Mouse (Mus musculus) heart, embryonic 12.5 days (tissue): ENCODE measurements around the gene Cnot3. TPM values are rescaled to one million over a fixed set of nuclear protein-coding genes. Genes with fewer than 3 reads are reported as not detected.
"Not testable (repeated sequence)": the region's sequence is repeated elsewhere in the genome, so short reads cannot be mapped to it uniquely, and the experiment has no call there.

ENCODE experiments used
- ATAC-seq: fragments of 200-750 bp; cut with Nextera tagmentation; 2 replicates; pipeline ENCODE4 v1.8.0; 2017; ENCODE audit warnings: moderate TSS enrichment, moderate library complexity; ENCODE audit not compliant: insufficient number of reproducible peaks, low FRiP score
- H3K27ac ChIP-seq: fragments of 300-500 bp; sonication (generic); 2 replicates; pipeline ENCODE4 v1.5.1; 2016; ENCODE audit warnings: mild to moderate bottlenecking, moderate library complexity; ENCODE audit not compliant: poor library complexity, severe bottlenecking
- H3K27me3 ChIP-seq: fragments of 300-500 bp; sonication (generic); replicated peaks from 2 replicates; pipeline ENCODE4 v1.6.1; 2016; ENCODE audit warnings: mild to moderate bottlenecking, moderate library complexity
- H3K36me3 ChIP-seq: fragments of 300-500 bp; sonication (generic); 2 replicates; pipeline ENCODE4 v1.6.1; 2016; ENCODE audit warnings: mild to moderate bottlenecking, moderate library complexity
- H3K4me1 ChIP-seq: fragments of 300-500 bp; sonication (generic); replicated peaks from 2 replicates; pipeline ENCODE4 v1.6.1; 2016; ENCODE audit warnings: mild to moderate bottlenecking
- H3K4me2 ChIP-seq: fragments of 300-500 bp; sonication (generic); 2 replicates; pipeline ENCODE4 v1.6.1; 2016; ENCODE audit warnings: mild to moderate bottlenecking, moderate library complexity
- H3K4me3 ChIP-seq: fragments of 300-500 bp; sonication (generic); 2 replicates; pipeline ENCODE4 v1.5.1; 2016; ENCODE audit warnings: mild to moderate bottlenecking
- H3K9ac ChIP-seq: fragments of 300-500 bp; sonication (generic); 2 replicates; pipeline ENCODE4 v1.6.1; 2016; ENCODE audit warnings: mild to moderate bottlenecking, moderate library complexity
- H3K9me3 ChIP-seq: fragments of 300-500 bp; sonication (generic); replicated peaks from 2 replicates; pipeline ENCODE4 v1.6.1; 2016; ENCODE audit warnings: mild to moderate bottlenecking, moderate library complexity
- WGBS: fragments of 180-500 bp; shearing (Covaris S2); methylation state at CpG from one replicate; pipeline ENCODE4 v1.1.7; 2016; 5-methylcytosine and 5-hydroxymethylcytosine counted together
- polyA plus RNA-seq: library from polyadenylated mRNA; unstranded; fragments of >200 nt; fragmentation: Nextera tagmentation; extraction: Ambion mirVana; gene quantifications from 2 replicates; pipeline ENCODE4 v1.2.1, GENCODE M21; 2016

Gene Cnot3
- polyA plus RNA-seq, 1 experiment from 2014 or later, result 41.9 TPM

GRCm38 (mm10) chr7:3683908-3684550 lies 39.0 kb downstream of the Cnot3 start:
- Histone ChIP-seq H3K27ac (no peak overlapping the region), H3K27me3 (no peaks in the 10 kb centered on the region), H3K4me1 (no peaks in the 10 kb centered on the region), H3K36me3 (peaks cover 61% of the 10 kb centered on the region), H3K9ac (no peak overlapping the region), H3K9me3 (no peaks in the 10 kb centered on the region), H3K4me2 (no peak overlapping the region), H3K4me3 (no peak overlapping the region)
- no peak for ATAC-seq
- 82% methylated on average over 10 of the region's 10 CpGs for WGBS

- Histone ChIP-seq H3K9ac (no peak overlapping the region), H3K27me3 (no peaks in the 10 kb centered on the region), H3K4me1 (no peaks in the 10 kb centered on the region), H3K4me2 (no peak overlapping the region), H3K9me3 (no peaks in the 10 kb centered on the region), H3K27ac (no peak overlapping the region), H3K36me3 (peaks cover 64% of the 10 kb centered on the region), H3K4me3 (no peak overlapping the region)
- no peak for ATAC-seq
- WGBS, result 86% methylated on average over 8 of the region's 8 CpGs
Measured at GRCm38 (mm10) chr7:3684698-3685097, 39.6 kb downstream of the Cnot3 start.

- no peak overlapping the region for H3K4me2 ChIP-seq
- no peak overlapping the region for H3K27ac ChIP-seq
- H3K9ac ChIP-seq, result no peak overlapping the region
- H3K27me3 ChIP-seq, result no peaks in the 10 kb centered on the region
- no peak for ATAC-seq
- peaks cover 66% of the 10 kb centered on the region for H3K36me3 ChIP-seq
- no peaks in the 10 kb centered on the region for H3K9me3 ChIP-seq
- H3K4me3 ChIP-seq, result no peak overlapping the region
- no peaks in the 10 kb centered on the region for H3K4me1 ChIP-seq
- 79% methylated on average over 31 of the region's 31 CpGs for WGBS
Measured at GRCm38 (mm10) chr7:3685400-3686187, 40.5 kb downstream of the Cnot3 start.

DNA sequence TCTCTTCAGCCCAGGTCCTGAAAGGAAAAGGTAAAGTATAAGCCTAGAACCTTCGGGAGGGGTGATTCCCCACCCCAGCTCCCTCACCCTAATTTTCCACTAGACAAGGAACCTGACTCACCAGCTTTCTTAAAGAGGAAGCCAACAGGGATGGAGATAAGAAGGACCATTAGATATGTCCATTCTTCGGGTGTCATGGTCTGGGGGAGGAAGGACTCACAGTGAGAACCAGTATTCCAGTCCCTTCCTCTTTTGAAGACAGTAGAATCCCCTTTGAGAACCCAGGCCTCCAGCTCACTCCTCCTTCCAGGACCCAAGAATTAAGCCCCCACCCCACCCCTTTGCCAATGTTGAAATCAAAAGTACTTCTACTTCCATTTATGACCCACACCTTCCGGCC lies 46.9 kb downstream of the Cnot3 start:
- H3K9me3 ChIP-seq, result no peaks in the 10 kb centered on the region
- no peak overlapping the region for H3K27ac ChIP-seq
- peak overlapping the region; percentile 78 for H3K4me2 ChIP-seq
- H3K9ac ChIP-seq, result peak overlapping the region; percentile 88
- peaks cover 31% of the 10 kb centered on the region for H3K36me3 ChIP-seq
- H3K4me3 ChIP-seq, result peak overlapping the region; percentile 73
- no peak for ATAC-seq
- H3K27me3 ChIP-seq, result no peaks in the 10 kb centered on the region
- WGBS, result 37% methylated on average over 3 of the region's 3 CpGs
- peaks cover 24% of the 10 kb centered on the region for H3K4me1 ChIP-seq

DNA sequence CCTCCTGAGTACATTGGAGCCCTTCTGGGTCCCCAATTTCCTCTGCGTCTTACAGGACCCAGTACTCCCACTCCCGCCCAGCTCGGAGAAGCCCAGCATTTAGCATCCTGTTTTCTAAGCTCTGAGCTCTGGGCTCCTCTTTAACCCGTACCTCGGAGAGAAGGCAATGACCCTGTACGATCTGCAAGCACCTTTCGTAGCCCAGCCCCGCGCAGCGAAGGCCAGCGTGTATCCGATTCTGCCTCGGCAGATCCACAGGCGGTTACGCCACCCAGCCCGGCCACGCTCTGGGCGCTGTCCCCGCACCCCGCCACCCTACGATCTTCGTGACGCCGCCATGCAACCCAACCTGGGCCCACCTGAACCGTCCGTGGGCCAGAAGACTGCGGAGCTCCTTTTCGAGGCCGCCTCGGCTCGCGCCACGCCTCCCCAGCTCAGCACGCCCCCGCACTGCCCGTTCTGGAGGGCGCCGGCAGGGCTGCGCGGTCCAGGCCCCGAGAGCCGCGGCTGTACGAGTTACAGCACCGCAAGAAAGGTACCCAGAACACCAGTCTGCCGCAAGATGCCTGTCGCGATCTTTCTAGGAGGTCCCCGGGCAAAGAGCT lies 47.4 kb downstream of the Cnot3 start, which contains the start of gene Tsen34:
Gene Tsen34 (plus strand): TSS at position 482 of the 605 bp plus-strand sequence.
- peaks cover 30% of the 10 kb centered on the region for H3K36me3 ChIP-seq
- peaks cover 24% of the 10 kb centered on the region for H3K4me1 ChIP-seq
- peak within 1 kb of the TSS; percentile 78 for H3K4me2 ChIP-seq
- H3K9ac ChIP-seq, result peak within 1 kb of the TSS; percentile 88
- peak within 1 kb of the TSS; percentile 73 for H3K4me3 ChIP-seq
- ATAC-seq, result peak; percentile 58; the same call in 1 of the 2 replicates
- peak within 1 kb of the TSS; percentile 95 for H3K27ac ChIP-seq
- H3K9me3 ChIP-seq, result no peaks in the 10 kb centered on the region
- under 1% methylated on average over 49 of the region's 49 CpGs for WGBS
- no peaks in the 10 kb centered on the region for H3K27me3 ChIP-seq

- peak within 1 kb of the TSS; percentile 95 for H3K27ac ChIP-seq
- H3K9me3 ChIP-seq, result no peaks in the 10 kb centered on the region
- H3K27me3 ChIP-seq, result no peaks in the 10 kb centered on the region
- WGBS, result under 1% methylated on average over 55 of the region's 55 CpGs
- ATAC-seq, result peak; percentile 87
- peaks cover 24% of the 10 kb centered on the region for H3K4me1 ChIP-seq
- H3K4me3 ChIP-seq, result peak within 1 kb of the TSS; percentile 73
- peaks cover 32% of the 10 kb centered on the region for H3K36me3 ChIP-seq
- peak within 1 kb of the TSS; percentile 88 for H3K9ac ChIP-seq
- H3K4me2 ChIP-seq, result peak within 1 kb of the TSS; percentile 78
Measured at GRCm38 (mm10) chr7:3692987-3693808, 48.1 kb downstream of the Cnot3 start, which contains the start of gene Mboat7. TSS of gene Mboat7 (minus strand) at chr7:3693523.

DNA sequence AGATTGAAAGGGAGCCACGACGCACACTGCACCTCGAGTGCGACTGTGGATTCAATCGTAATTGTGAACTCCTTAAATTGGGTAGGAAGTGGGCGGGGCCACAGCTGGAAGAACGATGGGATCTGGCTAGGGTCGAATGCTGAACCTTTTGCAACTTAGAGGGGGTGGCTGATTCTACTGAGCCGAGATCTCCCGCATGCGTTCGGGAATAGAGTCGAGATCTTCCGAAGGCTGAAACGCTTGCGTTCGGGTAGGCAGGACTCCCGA lies 48.7 kb downstream of the Cnot3 start:
- peak overlapping the region; percentile 73 for H3K4me3 ChIP-seq
- H3K4me2 ChIP-seq, result peak overlapping the region; percentile 78
- H3K9ac ChIP-seq, result peak overlapping the region; percentile 88
- peaks cover 24% of the 10 kb centered on the region for H3K4me1 ChIP-seq
- no peaks in the 10 kb centered on the region for H3K27me3 ChIP-seq
- WGBS, result under 1% methylated on average over 18 of the region's 18 CpGs
- no peaks in the 10 kb centered on the region for H3K9me3 ChIP-seq
- peaks cover 34% of the 10 kb centered on the region for H3K36me3 ChIP-seq
- ATAC-seq, result no peak
- H3K27ac ChIP-seq, result peak overlapping the region; percentile 95

DNA sequence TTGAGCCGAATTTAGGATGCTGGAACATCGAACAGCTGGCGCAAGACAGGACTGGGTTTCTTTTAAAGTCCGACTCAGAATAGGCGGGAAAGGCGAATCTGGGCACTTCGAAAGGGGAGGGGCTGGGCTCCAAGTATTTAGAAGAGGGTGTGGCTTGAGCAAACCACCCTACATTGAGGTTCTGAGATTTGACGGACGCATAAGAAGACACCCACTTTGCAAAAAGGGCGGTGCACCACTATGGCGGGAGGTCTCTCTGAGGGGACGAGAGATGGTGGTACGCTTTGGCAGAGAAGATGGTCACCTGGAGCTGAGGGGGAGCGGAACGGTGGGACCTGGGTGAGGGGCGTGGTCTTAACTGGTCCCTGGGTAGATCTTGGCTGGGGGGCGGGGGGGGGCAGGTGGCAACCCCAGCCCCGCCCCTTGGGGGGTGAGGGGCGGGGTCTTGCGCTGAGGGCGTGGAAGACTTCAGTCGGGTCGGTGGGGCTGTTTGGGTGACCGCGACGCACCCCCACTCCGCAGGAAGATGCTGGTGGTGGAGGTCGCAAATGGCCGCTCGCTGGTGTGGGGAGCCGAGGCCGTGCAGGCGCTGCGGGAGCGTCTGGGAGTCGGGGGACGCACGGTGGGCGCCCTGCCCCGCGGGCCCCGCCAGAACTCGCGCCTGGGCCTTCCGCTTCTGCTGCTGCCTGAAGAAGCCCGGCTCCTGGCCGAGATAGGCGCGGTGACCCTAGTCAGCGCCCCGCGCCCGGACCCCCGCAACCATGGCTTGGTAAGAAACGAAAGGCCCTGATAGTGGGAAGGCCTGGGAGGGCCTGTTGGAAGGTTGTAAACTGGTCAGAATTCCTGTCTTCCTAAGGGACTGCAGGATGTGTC lies 49.2 kb downstream of the Cnot3 start:
- H3K4me2 ChIP-seq, result peak overlapping the region; percentile 78
- no peaks in the 10 kb centered on the region for H3K9me3 ChIP-seq
- H3K27me3 ChIP-seq, result no peaks in the 10 kb centered on the region
- ATAC-seq, result peak; percentile 72
- WGBS, result under 1% methylated on average over 54 of the region's 55 CpGs
- peak overlapping the region; percentile 95 for H3K27ac ChIP-seq
- H3K36me3 ChIP-seq, result peaks cover 39% of the 10 kb centered on the region
- peak overlapping the region; percentile 73 for H3K4me3 ChIP-seq
- peaks cover 24% of the 10 kb centered on the region for H3K4me1 ChIP-seq
- peak overlapping the region; percentile 88 for H3K9ac ChIP-seq

GRCm38 (mm10) chr7:3694949-3695305 lies 49.9 kb downstream of the Cnot3 start:
- Histone ChIP-seq H3K36me3 (peaks cover 41% of the 10 kb centered on the region), H3K27ac (peak overlapping the region; percentile 95), H3K4me3 (peak overlapping the region; percentile 73), H3K4me1 (peaks cover 24% of the 10 kb centered on the region), H3K4me2 (peak overlapping the region; percentile 78), H3K9ac (peak overlapping the region; percentile 88)
- WGBS, result 6% methylated on average over 9 of the region's 9 CpGs
- H3K27me3 ChIP-seq, ATAC-seq, H3K9me3 ChIP-seq: not testable (repeated sequence)

- Histone ChIP-seq H3K36me3 (peaks cover 51% of the 10 kb centered on the region), H3K9ac (no peak overlapping the region), H3K9me3 (no peaks in the 10 kb centered on the region), H3K27ac (no peak overlapping the region), H3K4me3 (no peak overlapping the region), H3K4me2 (no peak overlapping the region), H3K4me1 (peaks cover 10% of the 10 kb centered on the region; the same call in 1 of the 2 replicates), H3K27me3 (no peaks in the 10 kb centered on the region)
- no peak for ATAC-seq
- 87% methylated on average over 6 of the region's 6 CpGs for WGBS
Measured at GRCm38 (mm10) chr7:3698471-3698870, 53.4 kb downstream of the Cnot3 start.
